Mouse (Mus musculus) brain, embryonic 18.5 days (tissue): Measurements from ENCODE around the gene Maged2.
"Not testable (repeated sequence)": the region's sequence is repeated elsewhere in the genome, so short reads cannot be mapped to it uniquely, and the experiment has no call there.

ENCODE experiments used
- DNase-seq: peaks from one replicate; pipeline ENCODE4 v3.0.0-alpha.2; 2012; ENCODE audit warnings: low read depth, low spot score

The Maged2 gene

GRCm38 (mm10) chrX:150814139-150814469 lies at the start of gene Maged2:
Gene Maged2, minus strand, starts transcription at chrX:150814345.
- no peak for DNase-seq

DNA sequence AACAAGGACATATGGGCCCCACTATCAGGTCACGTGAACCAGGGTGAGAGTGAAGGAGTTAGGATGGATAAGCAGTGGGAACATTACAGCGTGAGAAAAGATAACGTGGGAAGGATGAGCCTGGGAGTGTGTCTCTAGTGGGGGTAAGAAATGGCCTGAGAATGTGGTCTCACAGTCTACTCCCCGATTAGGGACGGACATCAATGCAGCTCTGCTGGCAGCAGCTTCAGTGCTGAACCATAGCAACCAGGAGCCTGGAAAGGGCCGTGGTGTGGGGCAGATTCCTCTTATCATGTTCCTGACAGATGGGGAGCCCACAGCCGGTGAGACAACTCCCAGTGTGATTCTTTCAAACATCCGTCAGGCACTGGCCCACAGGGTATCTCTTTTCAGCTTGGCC lies 34.1 kb upstream of the Maged2 start:
- DNase-seq = no peak

DNA sequence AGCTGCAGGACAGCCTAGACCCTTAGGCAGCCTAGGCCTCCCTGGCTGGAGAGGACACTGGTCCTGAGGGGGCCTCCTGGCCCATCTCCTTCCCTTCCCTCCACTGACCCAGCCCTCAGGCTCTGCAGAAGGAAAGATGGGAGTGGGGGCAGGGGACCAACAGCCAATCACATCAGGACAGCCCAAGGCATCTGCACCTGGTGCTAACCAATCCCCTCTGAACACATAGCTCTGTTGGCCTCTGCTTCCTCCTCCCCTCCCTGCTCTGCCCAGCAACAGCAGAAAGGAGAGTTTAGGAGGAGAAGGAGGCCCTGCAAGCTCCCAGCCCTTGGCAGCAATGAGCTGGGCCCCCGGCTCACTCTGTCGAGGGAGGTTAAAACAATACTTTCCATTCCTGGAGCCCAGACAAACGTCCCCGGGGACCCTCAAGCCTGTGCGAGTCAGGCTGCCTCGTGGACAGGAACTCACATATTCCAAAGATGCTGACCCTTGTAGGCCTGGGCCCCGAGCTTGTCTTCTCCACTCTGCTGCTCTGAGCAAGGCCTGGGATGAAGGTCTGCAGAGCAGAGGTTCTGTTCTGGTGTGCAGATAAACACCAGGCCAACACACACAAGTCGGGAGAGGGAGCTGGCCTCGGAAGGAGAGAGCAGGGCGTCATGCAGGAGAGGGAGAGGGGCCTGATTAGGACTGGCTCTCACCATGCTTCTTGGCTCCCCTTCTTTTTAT lies 31.5 kb upstream of the Maged2 start:
- not testable (repeated sequence) for DNase-seq

DNA sequence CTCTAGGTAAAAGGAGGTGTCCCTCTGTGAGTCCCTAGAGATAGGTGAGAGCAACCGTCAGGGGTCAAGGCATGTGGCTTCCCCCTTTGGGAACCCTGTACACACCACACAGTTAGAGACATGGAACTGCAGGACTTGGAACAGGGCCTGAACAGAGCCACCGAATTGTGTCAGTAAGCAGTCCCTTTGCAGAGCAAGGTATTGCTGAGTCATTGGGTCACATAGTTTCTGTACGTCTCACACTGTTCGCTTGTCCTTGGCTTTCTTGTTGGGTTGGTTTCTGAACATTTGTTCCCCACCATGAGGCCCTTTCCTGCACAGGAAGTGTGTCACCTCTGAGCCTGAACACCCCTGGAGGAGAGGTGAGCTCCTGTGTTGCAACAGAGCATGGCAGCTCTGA lies 29.1 kb upstream of the Maged2 start:
- not testable (repeated sequence) for DNase-seq

GRCm38 (mm10) chrX:150830297-150830696 lies 16.2 kb upstream of the Maged2 start:
- DNase-seq = no peak

- no peak for DNase-seq
Observed at GRCm38 (mm10) chrX:150817278-150817677, 3.1 kb upstream of the Maged2 start.

- no peak for DNase-seq
Observed at GRCm38 (mm10) chrX:150815601-150816000, 1.5 kb upstream of the Maged2 start.

DNA sequence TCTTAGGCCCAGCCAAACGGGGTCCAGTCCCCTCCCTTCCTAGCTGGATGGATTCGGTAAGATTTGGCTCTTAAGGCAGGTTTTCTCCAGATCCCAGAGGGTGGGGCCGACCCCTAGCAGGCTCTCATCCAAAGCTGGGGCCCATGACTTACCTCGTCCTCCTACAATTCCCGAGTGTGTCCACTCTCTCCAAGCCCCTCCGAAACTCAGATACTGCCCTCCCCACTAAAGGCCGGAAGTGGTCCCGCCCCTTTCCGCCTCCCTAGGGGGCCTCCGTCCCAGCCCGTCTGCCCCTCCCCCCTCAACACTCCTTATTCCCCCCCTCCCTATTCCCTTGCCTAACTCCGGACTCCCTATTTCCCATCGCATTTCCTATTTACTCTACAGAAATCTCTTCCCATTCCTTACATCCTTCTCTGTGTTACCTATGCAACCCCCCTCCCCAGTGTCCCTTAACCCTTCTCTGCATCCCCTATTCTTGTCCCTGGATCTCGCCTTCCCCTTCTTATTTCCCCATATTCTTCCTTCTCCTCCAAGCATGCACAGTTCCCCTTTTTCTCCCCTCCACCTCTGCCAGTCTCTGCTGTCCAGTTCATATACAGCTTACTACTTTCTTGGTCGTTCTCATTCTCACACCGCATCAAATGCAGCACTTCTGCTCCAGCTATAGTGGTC lies 544 bp downstream of the Maged2 start:
- DNase-seq = peak; percentile 34

- DNase-seq = peak; percentile 91
Observed at GRCm38 (mm10) chrX:150812787-150813298, 1.3 kb downstream of the Maged2 start.

DNA sequence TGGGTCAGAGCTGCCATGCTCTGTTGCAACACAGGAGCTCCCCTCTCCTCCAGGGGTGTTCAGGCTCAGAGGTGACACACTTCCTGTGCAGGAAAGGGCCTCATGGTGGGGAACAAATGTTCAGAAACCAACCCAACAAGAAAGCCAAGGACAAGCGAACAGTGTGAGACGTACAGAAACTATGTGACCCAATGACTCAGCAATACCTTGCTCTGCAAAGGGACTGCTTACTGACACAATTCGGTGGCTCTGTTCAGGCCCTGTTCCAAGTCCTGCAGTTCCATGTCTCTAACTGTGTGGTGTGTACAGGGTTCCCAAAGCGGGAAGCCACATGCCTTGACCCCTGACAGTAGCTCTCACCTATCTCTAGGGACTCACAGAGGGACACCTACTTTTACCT lies 13.2 kb downstream of the Maged2 start:
- not testable (repeated sequence) for DNase-seq

GRCm38 (mm10) chrX:150798493-150799177 lies 15.5 kb downstream of the Maged2 start:
- not testable (repeated sequence) for DNase-seq
